Mouse (Mus musculus) gastrocnemius, adult 18-20 months (tissue): ENCODE data around the gene Prkg1. TPM values are rescaled to one million over a fixed set of nuclear protein-coding genes. Genes with fewer than 3 reads are reported as not detected.
"Not testable (repeated sequence)": the region's sequence is repeated elsewhere in the genome, so short reads cannot be mapped to it uniquely, and the experiment has no call there.

ENCODE experiments used
- DNase-seq: peaks from one replicate; pipeline ENCODE4 v3.0.0; 2021; ENCODE audit warnings: low spot score
- total RNA-seq, 2 experiments: library from RNA; stranded (reverse); gene quantifications; 2 replicates each; pipeline ENCODE4 v1.2.3; 2021

Gene Prkg1
- total RNA-seq, 2 experiments from 2014 or later, result 24.4 to 39.7 TPM

- no peak for DNase-seq
Measured at GRCm38 (mm10) chr19:31336381-31336780, 428.5 kb downstream of the Prkg1 start.

- DNase-seq, result no peak
Measured at GRCm38 (mm10) chr19:31329893-31330292, 434.9 kb downstream of the Prkg1 start.

- no peak for DNase-seq
Measured at GRCm38 (mm10) chr19:31304760-31305159, 460.1 kb downstream of the Prkg1 start.

GRCm38 (mm10) chr19:31291231-31291630, 473.6 kb downstream of the Prkg1 start:
- no peak for DNase-seq

- no peak for DNase-seq
Measured at GRCm38 (mm10) chr19:31284581-31284980, 480.3 kb downstream of the Prkg1 start.

- DNase-seq, result no peak
Measured at GRCm38 (mm10) chr19:31284126-31284525, 480.7 kb downstream of the Prkg1 start.

GRCm38 (mm10) chr19:31283617-31284016, 481.2 kb downstream of the Prkg1 start:
- DNase-seq, result no peak

- peak; percentile 32 for DNase-seq
Measured at GRCm38 (mm10) chr19:31279797-31280486, 484.9 kb downstream of the Prkg1 start.

GRCm38 (mm10) chr19:31262438-31262837, 502.4 kb downstream of the Prkg1 start:
- no peak for DNase-seq

GRCm38 (mm10) chr19:31260494-31260893, 504.3 kb downstream of the Prkg1 start:
- no peak for DNase-seq

GRCm38 (mm10) chr19:31255780-31256179, 509.1 kb downstream of the Prkg1 start:
- no peak for DNase-seq

- no peak for DNase-seq
Measured at GRCm38 (mm10) chr19:31232410-31232809, 532.4 kb downstream of the Prkg1 start.

GRCm38 (mm10) chr19:31228385-31228784, 536.4 kb downstream of the Prkg1 start:
- DNase-seq, result no peak

- DNase-seq, result no peak
Measured at GRCm38 (mm10) chr19:31223457-31223856, 541.4 kb downstream of the Prkg1 start.

GRCm38 (mm10) chr19:31219261-31219660, 545.6 kb downstream of the Prkg1 start:
- DNase-seq, result not testable (repeated sequence)

GRCm38 (mm10) chr19:31210850-31211249, 554.0 kb downstream of the Prkg1 start:
- no peak for DNase-seq

GRCm38 (mm10) chr19:31210449-31210848, 554.4 kb downstream of the Prkg1 start:
- no peak for DNase-seq

- no peak for DNase-seq
Measured at GRCm38 (mm10) chr19:31199583-31199982, 565.2 kb downstream of the Prkg1 start.

- no peak for DNase-seq
Measured at GRCm38 (mm10) chr19:31198461-31198860, 566.4 kb downstream of the Prkg1 start.

- DNase-seq, result no peak
Measured at GRCm38 (mm10) chr19:31197076-31197475, 567.8 kb downstream of the Prkg1 start.

GRCm38 (mm10) chr19:31188559-31189218, 576.1 kb downstream of the Prkg1 start:
- DNase-seq, result no peak

- DNase-seq, result no peak
Measured at GRCm38 (mm10) chr19:31180757-31181156, 584.1 kb downstream of the Prkg1 start.

GRCm38 (mm10) chr19:31177279-31177922, 587.4 kb downstream of the Prkg1 start:
- no peak for DNase-seq
